8 mouse cellular contexts compared by ENCODE assay signal in genomic region chr6:135559501-135559907, GRCm38 (mm10).
A peak's percentile ranks its signal among the peaks of the same experiment; 100 is the strongest.
DNase-seq lines count a peak whose midpoint lies in the region; ATAC-seq lines count a peak whose summit lies in the region.

No protein-coding gene starts in this region.

- peak overlapping the region; percentile 70 for H3K27ac ChIP-seq in neural tube, embryonic 13.5 days (replicated peaks)

- no peaks in the 10 kb centered on the region; the same call in 1 of the 2 replicates for H3K9me3 ChIP-seq in neural tube, embryonic 13.5 days

- no peaks in the 10 kb centered on the region for H3K27me3 ChIP-seq in neural tube, embryonic 13.5 days

- 27% methylated on average over 5 of the region's 5 CpGs for WGBS in neural tube, embryonic 13.5 days

- H3K4me1 ChIP-seq in neural tube, embryonic 13.5 days (replicated peaks): peaks cover 24% of the 10 kb centered on the region

- intact Hi-C loops in gastrocnemius, postnatal 14 days (cut with DNase I; ENCODE audit: low total_unique reads): no loop called here

- DNase-seq in adrenal gland, adult 8-10 months: peak; percentile 73
- peak; percentile 99 for DNase-seq in cerebellum, adult 9-10 months
- DNase-seq in gastrocnemius, postnatal 14 days: peak; percentile 84
- DNase-seq in kidney, adult 11 months: peak; percentile 98
- DNase-seq in left cerebral cortex, adult 8-10 months (ENCODE audit: low spot score in 2 of 2): peak; percentile 51 to 84
- DNase-seq in urinary bladder, postnatal 14 days (ENCODE audit: low spot score): peak; percentile 93

- no peak overlapping the region for H3K9ac ChIP-seq in neural tube, embryonic 13.5 days

- ATAC-seq in neural tube, embryonic 13.5 days (ENCODE audit: low read depth): peak; percentile 97
- ATAC-seq in megakaryocyte progenitor cell, adult 5-6 weeks (replicated peaks; ENCODE audit: poor library complexity): no peak

- no peak overlapping the region for H3K4me3 ChIP-seq in neural tube, embryonic 13.5 days

- no peaks in the 10 kb centered on the region for H3K36me3 ChIP-seq in neural tube, embryonic 13.5 days

- H3K4me2 ChIP-seq in neural tube, embryonic 13.5 days: peak overlapping the region; percentile 15; the same call in 1 of the 2 replicates
